Mouse (Mus musculus) layer of hippocampus, adult 9-10 months (tissue): ENCODE data around the gene Tff2.
A peak's percentile ranks its signal among the peaks of the same experiment; 100 is the strongest.

ENCODE experiments used
- DNase-seq: peaks from one replicate; pipeline ENCODE4 v3.0.0; 2022; ENCODE audit warnings: low spot score

Gene Tff2

GRCm38 (mm10) chr17:31136291-31136690 lies 7.8 kb downstream of the Tff2 start:
- no peak for DNase-seq

- no peak for DNase-seq
These were observed 9.2 kb downstream of the Tff2 start for GRCm38 (mm10) chr17:31134913-31135312.

GRCm38 (mm10) chr17:31133776-31134175 lies 10.3 kb downstream of the Tff2 start:
- DNase-seq = no peak

- DNase-seq = no peak
These were observed 12.7 kb downstream of the Tff2 start for GRCm38 (mm10) chr17:31131269-31131821.

GRCm38 (mm10) chr17:31129452-31129851 lies 14.6 kb downstream of the Tff2 start, which contains the start of gene Tff3:
Tff3 (minus strand) TSS chr17:31129646.
- no peak for DNase-seq

GRCm38 (mm10) chr17:31128708-31129318 lies 15.3 kb downstream of the Tff2 start:
- no peak for DNase-seq

- no peak for DNase-seq
These were observed 18.4 kb downstream of the Tff2 start for GRCm38 (mm10) chr17:31125548-31126266.

- DNase-seq = no peak
These were observed 22.1 kb downstream of the Tff2 start for GRCm38 (mm10) chr17:31121975-31122374.

- peak; percentile 83 for DNase-seq
These were observed 24.7 kb downstream of the Tff2 start for GRCm38 (mm10) chr17:31119429-31119828.

GRCm38 (mm10) chr17:31117946-31118345 lies 26.1 kb downstream of the Tff2 start:
- no peak for DNase-seq

GRCm38 (mm10) chr17:31116063-31116462 lies 28.0 kb downstream of the Tff2 start:
- no peak for DNase-seq

GRCm38 (mm10) chr17:31113191-31113856 lies 30.8 kb downstream of the Tff2 start:
- peak; percentile 31 for DNase-seq

- DNase-seq = no peak
These were observed 35.7 kb downstream of the Tff2 start for GRCm38 (mm10) chr17:31108388-31108787.

GRCm38 (mm10) chr17:31103823-31104222 lies 40.3 kb downstream of the Tff2 start:
- no peak for DNase-seq

GRCm38 (mm10) chr17:31103007-31103570 lies 41.0 kb downstream of the Tff2 start:
- DNase-seq = no peak

GRCm38 (mm10) chr17:31098788-31099187 lies 45.3 kb downstream of the Tff2 start:
- DNase-seq = no peak

- no peak for DNase-seq
These were observed 47.2 kb downstream of the Tff2 start for GRCm38 (mm10) chr17:31096893-31097292.

GRCm38 (mm10) chr17:31095570-31095969 lies 48.5 kb downstream of the Tff2 start:
- no peak for DNase-seq

- DNase-seq = no peak
These were observed 49.3 kb downstream of the Tff2 start for GRCm38 (mm10) chr17:31094781-31095180.
